Mouse (Mus musculus) spleen, postnatal 14 days (tissue): ENCODE measurements around the gene Cdh13.

Experiments
- DNase-seq, 2 experiments: peaks; one replicate each; pipeline ENCODE4 v3.0.0; 2021 to 2022; ENCODE audit warnings: low spot score in 2 of 2

The Cdh13 gene

DNA sequence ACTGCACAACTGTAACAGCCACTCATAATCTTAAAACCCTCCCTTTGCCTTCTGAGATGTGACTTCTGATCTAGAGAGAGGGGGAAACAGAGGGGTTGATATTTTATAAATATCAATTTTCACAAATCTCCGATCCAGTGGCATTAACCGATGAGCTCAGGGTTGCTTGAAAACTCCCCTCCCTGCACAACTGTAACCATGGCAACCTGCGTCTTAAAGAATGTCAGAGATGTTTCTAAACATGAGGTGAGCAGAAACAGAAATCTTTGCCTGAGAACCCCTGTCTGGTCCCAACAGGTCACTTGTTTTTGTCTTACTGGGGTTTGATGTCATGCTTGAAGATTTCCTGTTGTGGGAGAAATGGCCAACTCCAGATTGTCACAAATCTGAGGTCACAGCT, 513.6 kb downstream of the Cdh13 start:
- no peak for DNase-seq

DNA sequence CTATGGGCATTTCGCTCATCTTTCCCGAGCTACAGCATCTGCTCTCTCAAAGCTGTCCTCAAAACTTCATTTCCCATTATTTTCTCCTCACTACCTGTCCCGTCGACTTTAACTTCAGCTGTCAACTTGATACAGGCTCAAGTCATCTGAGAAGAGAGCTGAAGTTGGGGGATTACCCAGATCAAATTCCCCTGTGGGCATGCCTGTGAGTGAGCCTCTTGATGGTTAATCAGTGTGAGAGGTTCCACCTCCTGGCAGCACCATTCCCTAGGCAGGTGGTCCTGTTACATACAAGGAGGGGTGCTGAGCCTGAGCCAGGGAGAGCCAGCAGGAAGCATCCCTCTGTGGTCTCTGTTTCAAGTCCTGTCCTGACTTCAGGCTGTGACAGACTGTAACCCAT, 519.6 kb downstream of the Cdh13 start:
- no peak for DNase-seq

- DNase-seq, result no peak
These were observed 526.1 kb downstream of the Cdh13 start for GRCm38 (mm10) chr8:118809660-118810059.

DNA sequence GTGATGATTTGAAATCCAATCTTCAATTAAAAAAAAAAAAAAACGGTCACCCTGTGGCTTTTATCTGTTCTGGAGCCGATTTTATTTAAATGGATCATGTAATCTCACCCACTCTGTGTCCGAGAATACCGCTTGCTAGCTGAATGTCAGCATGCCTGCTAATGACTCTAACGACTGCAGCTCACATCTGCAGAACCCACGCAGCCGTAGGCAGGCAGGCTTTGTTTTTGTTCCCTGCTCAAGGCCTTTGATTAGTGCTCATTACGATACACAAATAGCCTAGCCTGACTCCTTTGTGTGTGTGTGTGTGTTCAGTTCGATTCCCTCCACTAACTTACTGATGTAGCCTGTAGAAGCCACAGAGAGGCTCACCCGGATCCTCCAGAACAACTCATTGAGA, 531.5 kb downstream of the Cdh13 start:
- DNase-seq, result no peak

DNA sequence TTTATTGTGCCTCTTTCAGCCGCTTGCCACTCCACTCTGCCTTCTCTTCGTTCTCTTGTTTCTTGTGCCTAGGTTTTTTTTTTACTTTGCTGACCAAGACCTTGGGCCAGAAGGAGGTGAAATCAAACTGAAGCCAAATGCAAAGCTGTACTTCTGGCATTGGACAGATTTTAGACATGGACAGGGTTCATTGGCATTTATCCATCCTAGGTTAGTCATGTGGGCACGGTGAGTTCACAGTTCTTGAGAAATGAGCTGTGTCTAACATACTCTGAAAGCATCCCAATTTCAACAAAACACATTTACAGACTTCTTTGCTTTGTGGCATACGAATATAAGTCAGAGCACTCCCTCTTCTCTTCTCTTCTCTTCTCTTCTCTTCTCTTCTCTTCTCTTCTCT, 543.2 kb downstream of the Cdh13 start:
- DNase-seq, result no peak

GRCm38 (mm10) chr8:118827726-118828125, 544.2 kb downstream of the Cdh13 start:
- DNase-seq, result no peak

- DNase-seq, result no peak
These were observed 546.8 kb downstream of the Cdh13 start for GRCm38 (mm10) chr8:118830291-118830690.

GRCm38 (mm10) chr8:118831026-118831425, 547.5 kb downstream of the Cdh13 start:
- no peak for DNase-seq

- no peak for DNase-seq
These were observed 555.3 kb downstream of the Cdh13 start for GRCm38 (mm10) chr8:118838801-118839200.

DNA sequence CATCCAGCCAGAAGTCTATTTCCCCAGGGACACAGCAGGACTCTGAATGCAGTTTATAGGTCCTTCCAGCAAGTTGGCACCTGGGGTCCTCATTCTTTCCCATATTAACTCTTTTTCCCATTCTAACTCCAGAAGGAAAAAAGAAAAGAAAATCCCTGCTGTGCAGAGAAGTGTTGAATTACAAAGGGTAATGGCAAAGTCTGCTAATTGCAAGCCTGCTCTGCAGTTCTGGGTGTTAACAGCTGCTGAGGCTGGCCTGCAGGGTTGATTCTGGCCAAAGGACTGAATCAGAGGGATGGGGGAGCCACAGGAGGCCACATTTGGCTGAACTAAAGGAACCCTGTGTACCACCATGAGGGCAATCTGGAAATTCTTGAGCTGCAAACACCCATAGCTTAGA, 562.2 kb downstream of the Cdh13 start:
- DNase-seq, result no peak

DNA sequence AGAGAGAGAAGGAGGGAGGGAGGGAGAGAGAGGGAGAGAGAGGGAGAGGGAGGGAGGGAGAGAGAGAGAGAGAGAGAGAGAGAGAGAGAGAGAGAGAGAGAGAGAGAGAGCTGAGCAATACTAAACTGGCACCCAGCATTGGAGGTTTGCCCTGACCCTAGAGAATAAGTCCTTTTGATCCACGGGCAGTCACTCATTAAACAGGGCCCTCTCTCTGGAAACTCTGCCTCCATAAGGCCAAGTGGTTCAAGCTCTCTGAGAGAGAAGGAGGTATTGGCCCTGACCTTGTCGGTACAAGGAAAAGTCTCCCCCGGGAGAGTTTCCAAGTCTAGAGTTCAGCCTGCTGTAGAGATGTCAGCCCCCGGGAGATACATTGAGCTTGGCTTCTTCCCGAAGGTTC, 564.5 kb downstream of the Cdh13 start:
- DNase-seq, result no peak

DNA sequence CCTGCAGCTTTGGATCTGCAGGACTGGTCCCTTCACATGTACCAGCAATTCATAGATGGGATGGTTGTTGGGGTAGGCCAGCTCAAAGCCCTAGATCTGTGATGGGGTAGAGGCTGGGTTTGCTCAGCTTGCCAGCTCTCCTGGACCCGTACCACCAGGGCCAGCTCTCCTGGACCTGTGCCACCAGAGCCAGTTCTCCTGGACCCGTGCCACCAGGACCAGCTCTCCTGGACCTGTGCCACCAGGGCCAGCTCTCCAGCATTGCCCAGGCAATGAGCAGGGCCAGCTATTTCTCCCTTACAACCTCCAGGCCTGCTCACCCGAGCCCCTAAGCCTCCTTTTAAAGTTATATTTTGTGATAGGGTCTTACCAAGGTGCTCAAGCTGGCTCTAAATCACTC, 566.0 kb downstream of the Cdh13 start:
- DNase-seq, result no peak

DNA sequence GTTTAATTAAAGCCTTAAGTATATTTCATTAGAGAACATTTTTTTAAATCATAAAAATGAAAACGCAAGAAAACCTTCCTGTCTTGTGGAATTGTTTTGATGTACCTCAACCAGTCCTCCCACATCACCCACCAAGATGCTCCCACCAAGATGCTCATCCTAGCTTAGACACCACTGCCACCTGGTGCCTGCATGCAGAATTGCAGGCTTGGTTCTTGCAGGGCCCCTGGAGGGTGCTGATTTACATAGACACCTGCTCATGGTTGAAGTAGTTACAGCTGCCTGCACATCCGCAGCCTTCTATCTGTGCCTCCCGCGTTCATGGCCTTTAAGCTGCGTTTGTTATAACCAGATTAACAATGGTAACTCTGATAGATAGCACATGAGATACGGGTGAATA, 566.8 kb downstream of the Cdh13 start:
- peak; percentile 14 to 30 for DNase-seq

GRCm38 (mm10) chr8:118851361-118851760, 567.8 kb downstream of the Cdh13 start:
- no peak for DNase-seq

DNA sequence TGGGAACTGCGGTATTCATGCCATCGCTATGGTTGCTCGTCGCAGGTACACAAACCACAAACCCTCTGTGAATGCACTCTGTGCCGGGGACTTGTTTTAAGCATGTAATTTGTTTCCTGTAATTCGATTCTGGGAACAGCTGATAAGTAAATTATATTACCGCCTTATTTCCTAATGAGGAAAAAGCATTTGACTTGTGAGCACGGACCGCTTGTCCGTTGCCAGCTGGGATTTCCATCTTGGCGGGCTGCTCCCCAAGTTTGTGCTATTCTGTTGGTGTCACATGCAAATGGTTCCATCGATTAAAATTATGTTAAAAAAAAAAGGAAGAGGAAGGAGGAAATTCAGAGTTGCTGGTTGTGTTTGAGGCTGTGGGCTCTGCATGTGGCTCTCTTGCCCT, 569.3 kb downstream of the Cdh13 start:
- DNase-seq, result no peak

DNA sequence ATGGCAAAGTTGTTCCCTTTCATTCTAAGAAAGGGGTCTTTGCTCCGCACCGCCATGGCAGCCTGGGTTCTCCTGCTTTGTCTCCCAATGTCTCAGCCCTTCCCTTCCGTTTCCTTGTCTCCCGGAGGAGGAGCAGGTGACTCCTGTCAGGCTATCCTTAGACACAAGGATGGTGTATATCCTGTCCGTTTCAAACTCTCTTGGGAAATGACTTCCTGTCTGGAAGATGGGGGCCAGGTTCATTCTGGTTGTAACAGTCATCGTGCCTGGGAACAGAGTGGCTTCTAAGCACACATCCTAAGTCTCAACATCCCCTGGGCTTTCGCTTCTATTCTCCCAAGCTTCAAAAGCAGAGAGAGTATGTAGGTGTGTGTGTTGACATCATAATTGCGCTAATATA, 571.1 kb downstream of the Cdh13 start:
- DNase-seq, result no peak

GRCm38 (mm10) chr8:118866332-118866731, 582.8 kb downstream of the Cdh13 start:
- no peak for DNase-seq

DNA sequence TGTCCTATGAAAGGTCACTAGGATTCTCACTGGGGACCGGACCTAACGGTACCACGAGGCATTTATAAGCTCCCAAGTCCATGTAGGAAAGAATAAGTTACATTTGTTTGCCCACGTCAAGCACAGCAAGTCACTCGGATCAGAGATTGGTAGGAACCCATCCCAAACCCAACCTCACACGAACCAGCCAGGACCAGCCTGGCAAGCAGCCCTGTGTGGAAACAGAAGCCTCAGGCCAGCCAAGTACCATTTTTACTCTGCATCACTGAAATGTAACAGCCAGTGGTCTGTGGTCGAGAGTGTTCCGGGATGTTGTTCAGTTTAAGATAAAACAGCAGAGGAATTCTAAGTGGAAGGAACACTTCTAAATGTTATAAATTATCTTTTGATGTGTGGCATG, 587.2 kb downstream of the Cdh13 start:
- DNase-seq, result no peak

GRCm38 (mm10) chr8:118879939-118880825, 596.6 kb downstream of the Cdh13 start:
- no peak for DNase-seq

GRCm38 (mm10) chr8:118884296-118884695, 600.8 kb downstream of the Cdh13 start:
- DNase-seq, result no peak

- DNase-seq, result no peak
These were observed 601.5 kb downstream of the Cdh13 start for GRCm38 (mm10) chr8:118884988-118885387.

GRCm38 (mm10) chr8:118902402-118902801, 618.9 kb downstream of the Cdh13 start:
- DNase-seq, result no peak

GRCm38 (mm10) chr8:118916513-118916912, 633.0 kb downstream of the Cdh13 start:
- no peak for DNase-seq

DNA sequence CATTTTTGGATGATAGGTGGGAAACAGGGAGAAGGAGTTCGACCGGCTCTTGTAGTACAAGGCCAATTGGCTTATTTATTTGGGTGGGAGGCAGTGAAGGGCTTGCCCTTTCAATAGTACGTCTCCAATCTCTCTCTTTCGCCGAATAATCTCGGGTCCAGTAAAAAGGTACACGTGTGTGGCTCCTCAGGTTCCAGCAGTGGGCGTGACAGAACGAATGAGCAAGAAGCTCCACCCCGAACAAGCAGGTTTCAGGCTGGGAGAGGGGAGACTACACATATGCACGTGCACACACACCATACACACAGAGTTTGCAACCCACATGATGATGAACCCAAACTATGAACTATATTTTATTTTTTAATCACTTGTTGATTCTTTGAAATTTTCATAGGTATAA, 653.9 kb downstream of the Cdh13 start:
- no peak for DNase-seq
